Mouse (Mus musculus) olfactory bulb, adult 2 months (tissue): ENCODE data around the gene Gm525.
"Not testable (repeated sequence)": the region's sequence is repeated elsewhere in the genome, so short reads cannot be mapped to it uniquely, and the experiment has no call there.

Experiments used
- CTCF ChIP-seq: fragments of 200-500 bp; IDR thresholded peaks from 2 replicates; pipeline ENCODE4 v1.5.1; 2012; ENCODE audit warnings: low read depth, mild to moderate bottlenecking, low read length, moderate library complexity; ENCODE audit not compliant: insufficient read depth
- POLR2A ChIP-seq: fragments of 200-500 bp; IDR thresholded peaks from 2 replicates; pipeline ENCODE4 v1.6.1; 2012; ENCODE audit warnings: mild to moderate bottlenecking, low read depth, low read length, moderate library complexity; ENCODE audit not compliant: insufficient read depth

GRCm38 (mm10) chr11:89045501-89045900 lies 28.1 kb upstream of the Gm525 start:
- TF ChIP-seq POLR2A, CTCF: not testable (repeated sequence)
